Mouse (Mus musculus): ENCODE results near the gene Rbm48. TPM values are rescaled to one million over a fixed set of nuclear protein-coding genes. Genes with fewer than 3 reads are reported as not detected.
A peak's percentile ranks its signal among the peaks of the same experiment; 100 is the strongest.

Rbm48 gene
- total RNA-seq, 2 experiments from 2014 or later: 8.5 to 16.3 TPM

DNA sequence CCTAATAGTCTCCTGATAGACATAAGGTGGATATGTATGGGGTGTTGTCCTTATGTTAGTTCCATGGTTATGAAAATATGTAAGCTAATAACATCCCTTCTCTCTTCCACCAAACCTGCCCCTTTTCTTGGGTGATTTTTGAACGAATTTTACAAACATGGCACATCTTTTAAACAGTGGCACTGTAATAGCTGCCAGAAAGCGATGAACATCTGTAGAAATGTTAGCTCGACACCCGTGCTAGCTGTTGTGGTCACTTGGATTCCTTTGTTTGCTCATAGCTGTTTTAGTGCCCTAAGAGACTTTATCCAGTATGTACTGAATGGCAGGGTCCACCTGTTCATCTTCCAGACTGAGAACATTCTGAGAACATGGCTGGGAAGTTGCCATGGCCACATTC lies 25.1 kb downstream of the Rbm48 start, which contains the start of gene 1700109H08Rik:
1700109H08Rik (plus strand) TSS at position 301 of the 400 bp plus-strand sequence.
- DNase-seq (ENCODE audit: low spot score in 2 of 2): no peak
- intact Hi-C loops (cut with DNase I): no loop called here

- intact Hi-C loops (cut with DNase I): no loop called here
- no peak for DNase-seq (ENCODE audit: low spot score in 2 of 2)
Observed at GRCm38 (mm10) chr5:3554198-3554597, 42.2 kb downstream of the Rbm48 start.

GRCm38 (mm10) chr5:3551481-3551880 lies 44.9 kb downstream of the Rbm48 start:
- DNase-seq (ENCODE audit: low spot score in 2 of 2): no peak
- intact Hi-C loops (cut with DNase I): no loop called here

DNA sequence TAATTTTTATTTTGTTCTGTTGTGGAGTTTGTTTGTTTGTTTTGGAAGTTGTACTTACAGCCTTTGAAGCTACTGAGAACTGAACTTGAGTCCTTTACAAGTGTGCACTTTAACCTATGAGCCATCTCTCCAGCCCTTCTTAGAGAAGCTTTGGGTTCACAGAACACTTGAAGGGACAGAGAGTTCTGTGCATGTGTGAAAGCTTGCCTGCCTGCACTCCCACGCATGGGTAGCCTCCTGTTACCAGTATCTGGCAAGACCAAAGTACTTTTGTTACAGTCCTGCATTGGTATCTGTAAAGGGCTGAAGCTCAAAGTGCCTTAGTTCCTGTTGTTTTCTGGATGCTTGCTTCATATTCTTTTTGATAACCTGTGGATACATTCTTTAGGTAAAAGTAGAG lies 50.2 kb downstream of the Rbm48 start:
- no peak for DNase-seq (ENCODE audit: low spot score in 2 of 2)
- intact Hi-C loops (cut with DNase I): no loop called here

DNA sequence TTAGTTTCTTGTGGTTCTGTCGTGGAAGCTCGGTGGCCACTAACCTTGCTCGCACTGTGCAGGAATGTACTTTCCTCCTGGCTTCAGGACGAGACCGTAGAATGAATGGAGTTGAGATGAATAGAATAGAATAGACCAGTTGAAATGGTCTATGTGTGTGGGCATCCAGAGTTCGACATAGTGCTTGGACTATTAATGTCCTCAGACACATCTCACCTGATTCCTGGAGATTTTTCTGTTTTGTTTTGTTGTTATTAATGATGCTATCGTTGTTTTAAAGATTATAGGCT lies 52.0 kb downstream of the Rbm48 start:
- DNase-seq (ENCODE audit: low spot score in 2 of 2): no peak
- intact Hi-C loops (cut with DNase I): no loop called here

DNA sequence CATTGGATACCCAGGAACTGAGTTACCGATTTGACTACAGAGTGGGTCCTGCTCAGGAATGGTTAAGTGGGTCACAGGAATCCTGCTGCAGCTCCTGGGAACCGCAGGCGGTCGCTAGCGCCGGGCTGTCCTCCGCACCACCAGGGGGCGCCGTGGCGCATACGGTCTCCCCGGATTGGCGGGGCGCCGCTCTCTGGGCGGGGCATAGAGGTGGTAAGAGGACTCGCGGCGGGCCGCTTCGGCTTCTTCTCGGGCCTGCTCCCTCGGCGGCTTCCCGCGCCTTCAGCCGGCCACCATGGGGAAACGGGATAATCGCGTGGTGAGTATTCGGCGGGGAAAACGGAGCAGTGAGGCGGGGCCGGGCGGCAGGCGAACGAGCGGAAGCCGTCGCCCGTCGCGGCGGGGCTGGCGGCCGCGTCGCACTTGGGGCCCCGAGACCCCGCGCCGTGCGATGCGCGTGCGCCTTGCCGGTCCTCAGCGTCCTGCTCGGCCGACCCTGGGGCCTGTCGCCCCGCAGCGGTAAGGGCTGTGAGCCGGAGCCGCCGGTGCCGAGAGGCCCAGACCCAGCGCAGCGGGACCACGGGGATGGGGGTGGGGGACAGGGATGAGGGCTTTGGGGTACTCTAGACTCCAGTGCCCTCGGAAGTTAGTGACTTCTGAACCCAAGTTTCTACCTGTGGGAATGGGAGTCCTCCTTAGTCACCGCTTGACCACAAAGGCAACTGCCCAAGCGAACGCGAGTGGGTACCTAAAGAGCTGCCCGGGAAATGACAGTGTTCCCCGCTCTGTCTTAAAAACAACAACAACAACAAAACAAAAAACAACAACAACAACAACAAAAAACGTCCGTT lies 52.5 kb downstream of the Rbm48 start, which contains the start of gene Fam133b:
Fam133b (plus strand) TSS at position 205 of the 851 bp plus-strand sequence.
- DNase-seq (ENCODE audit: low spot score in 2 of 2): peak; percentile 96
- intact Hi-C loops (cut with DNase I): no loop called here

DNA sequence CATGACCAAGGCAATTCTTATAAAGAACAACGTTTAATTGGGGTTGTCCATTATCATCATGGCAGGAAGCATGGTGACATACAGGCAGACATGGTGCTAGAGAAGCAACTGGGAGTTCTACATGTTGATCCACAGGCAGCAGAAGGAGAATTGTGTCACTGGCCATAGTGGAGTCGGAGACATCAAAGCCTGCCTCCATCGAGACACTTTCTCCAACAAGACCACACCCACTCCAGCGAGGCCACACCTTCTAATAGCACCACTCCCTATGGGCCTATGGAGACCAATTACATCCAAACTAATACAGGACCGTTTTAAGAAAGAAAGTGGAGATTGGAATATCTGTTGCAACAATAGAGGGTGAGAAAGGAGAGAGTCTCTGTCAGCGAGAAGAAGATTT lies 54.5 kb downstream of the Rbm48 start:
- DNase-seq (ENCODE audit: low spot score in 2 of 2): no peak
- intact Hi-C loops (cut with DNase I): no loop called here

- no peak for DNase-seq (ENCODE audit: low spot score in 2 of 2)
- intact Hi-C loops (cut with DNase I): no loop called here
Observed at GRCm38 (mm10) chr5:3538505-3539472, 57.6 kb downstream of the Rbm48 start.

DNA sequence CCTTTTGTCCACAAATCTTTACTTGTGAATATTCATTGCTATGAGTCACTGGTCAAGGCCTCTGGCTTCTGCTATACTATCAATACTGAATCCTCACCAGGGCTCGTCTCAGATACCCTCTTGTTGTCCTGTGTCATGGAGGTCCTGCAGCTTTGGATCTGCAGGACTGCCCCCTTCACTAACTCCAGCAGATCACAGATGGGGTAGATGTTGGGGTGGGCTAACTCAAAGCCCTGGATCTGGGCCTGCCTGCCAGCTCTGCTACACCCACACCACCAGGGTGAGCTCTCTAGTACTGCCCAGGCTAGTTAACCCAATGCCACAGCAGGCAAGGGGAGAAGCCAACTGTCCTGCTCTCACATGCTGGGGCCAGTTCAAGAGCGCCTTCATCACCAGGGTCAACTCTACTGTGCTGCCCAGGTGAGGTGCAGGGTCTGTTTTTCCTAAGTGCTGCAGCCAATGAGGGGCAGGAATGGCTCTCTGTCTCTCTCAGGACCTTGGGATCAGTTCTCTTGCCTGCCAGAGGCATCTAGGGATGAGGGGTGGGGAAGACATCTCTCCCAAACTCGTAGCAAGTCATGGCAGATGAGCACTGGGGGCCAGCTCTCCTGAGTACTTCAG lies 59.7 kb downstream of the Rbm48 start:
- intact Hi-C loops (cut with DNase I): no loop called here

More for the DNA sequence above, 59.7 kb downstream of the Rbm48 start:
- DNase-seq (ENCODE audit: low spot score in 2 of 2): no peak

Other genes with a start within 250 kb of the Rbm48 start
- 10 to 100 TPM; 36.0 to 42.5 TPM for gene Fam133b, start 52.8 kb downstream of the Rbm48 start, total RNA-seq (2021)
- 1 to 10 TPM; 2.0 to 5.8 TPM for gene 1700109H08Rik, start 25.0 kb downstream of the Rbm48 start, total RNA-seq (2021)
- gene Pex1, start 519 bp downstream of the Rbm48 start, total RNA-seq (2021): 10 to 100 TPM; 22.3 to 34.6 TPM
- gene Tmbim7, start 54.6 kb upstream of the Rbm48 start, total RNA-seq (2021): not detected
- gene Gatad1, start 60.6 kb upstream of the Rbm48 start, total RNA-seq (2021): 100 to 1,000 TPM; 117 to 119 TPM
- gene Ankib1, start 206.3 kb upstream of the Rbm48 start, total RNA-seq (2021): 100 to 1,000 TPM; 106 to 111 TPM
- gene Krit1, start 206.6 kb upstream of the Rbm48 start, total RNA-seq (2021): 10 to 100 TPM; 40.1 to 67.3 TPM
- gene Lrrd1, start 248.6 kb upstream of the Rbm48 start, total RNA-seq (2021): under 1 TPM; 0.15 to 0.34 TPM

All from left cerebral cortex, postnatal 36 days (tissue).